ENCODE assay signal across 9 mouse cellular contexts in the genomic region with DNA sequence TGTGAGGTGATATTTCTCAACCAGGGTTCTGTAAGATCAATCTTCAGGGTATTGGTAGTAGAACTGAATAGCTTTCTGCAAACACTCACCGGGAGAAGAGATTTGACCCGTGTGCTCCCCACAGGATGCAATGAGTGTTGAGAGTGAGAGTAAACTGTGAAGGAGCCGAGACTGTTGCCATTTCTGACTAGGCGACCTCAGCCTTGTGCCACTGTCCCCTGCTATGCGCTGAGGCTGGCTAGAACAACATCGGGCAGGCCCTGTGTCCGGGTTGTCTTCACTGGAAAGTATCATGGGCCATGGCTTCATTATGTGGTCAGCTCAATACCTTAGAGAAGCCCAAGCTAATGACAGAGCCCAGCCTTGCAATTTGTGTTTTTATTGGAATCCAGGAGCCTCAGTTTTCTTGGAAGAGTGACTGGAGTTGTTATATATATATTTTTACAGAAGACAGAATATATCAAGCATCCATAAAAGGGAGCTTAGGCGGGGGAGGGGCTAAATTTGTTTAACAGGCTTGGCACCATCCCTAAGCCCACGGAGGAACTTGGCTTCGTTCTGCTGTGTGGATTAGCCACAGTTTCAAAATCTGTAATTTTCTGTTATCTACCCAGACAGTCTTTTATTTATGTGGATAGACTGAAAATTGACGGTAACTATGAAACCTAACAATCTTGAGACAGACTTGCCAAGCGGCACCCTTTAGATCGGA. TPM values are rescaled to one million over a fixed set of nuclear protein-coding genes. Genes with fewer than 3 reads are reported as not detected.
DNase-seq lines count a peak whose midpoint lies in the region; ATAC-seq lines count a peak whose summit lies in the region.
"Had no signal": no experiment of that assay in that cellular context is flagged by ENCODE, and none has a peak within 500 bp of the region (broad histone marks: within the 10 kb centered on the region; RNA-seq: fewer than 3 reads in every experiment).

No protein-coding gene starts in this region.

- H3K36me3 ChIP-seq in liver, embryonic 11.5 days (ENCODE audit: control insufficient read depth, insufficient read depth, low read length), result no peaks in the 10 kb centered on the region

- peak; percentile 79 for DNase-seq in heart, adult 11 months
- DNase-seq in heart, adult 8-10 months (ENCODE audit: low spot score), result no peak
- DNase-seq in liver, embryonic 11.5 days (ENCODE audit: low spot score), result no peak
- DNase-seq in liver, result no peak
- peak; percentile 38 for DNase-seq in brain, adult 2 months (ENCODE audit: low read depth, low spot score)
- no peak for DNase-seq in layer of hippocampus, postnatal 14 days (ENCODE audit: low spot score in 2 of 2)
- DNase-seq in ovary, postnatal 10 days (ENCODE audit: low spot score), result no peak
- DNase-seq: adrenal gland, adult 8-10 months had no signal

- peaks cover 7% of the 10 kb centered on the region; the same call in 1 of the 2 replicates for H3K27me3 ChIP-seq in liver, embryonic 11.5 days (replicated peaks; ENCODE audit: control insufficient read depth, insufficient read depth, low read length)

- H3K9me3 ChIP-seq in liver, embryonic 11.5 days (ENCODE audit: control insufficient read depth, low read length), result no peaks in the 10 kb centered on the region

- no peak overlapping the region for H3K9ac ChIP-seq in liver, embryonic 11.5 days (ENCODE audit: low read depth, low read length)

- H3K4me3 ChIP-seq in liver, embryonic 11.5 days (ENCODE audit: low read depth, low read length), result no peak overlapping the region

- no peak for ATAC-seq in liver, embryonic 11.5 days (replicated peaks; ENCODE audit: low FRiP score)
- peak; percentile 42 for ATAC-seq in megakaryocyte, adult 5-6 weeks (ENCODE audit: poor library complexity, severe bottlenecking)

- H3K4me1 ChIP-seq in liver, embryonic 11.5 days (replicated peaks; ENCODE audit: control insufficient read depth, insufficient read depth, low read length), result peaks cover 3% of the 10 kb centered on the region; the same call in 1 of the 2 replicates

- 27% methylated on average over 13 of the region's 13 CpGs for WGBS in liver, embryonic 11.5 days

- H3K4me2 ChIP-seq in liver, embryonic 11.5 days, result peak overlapping the region; percentile 33; the same call in 1 of the 2 replicates

- no peak overlapping the region for H3K27ac ChIP-seq in liver, embryonic 11.5 days (ENCODE audit: low read depth, low read length)

RNA-seq across cellular contexts. Expression of a gene that starts 18.0 kb away (rescaled TPM):
- total RNA-seq in heart, adult 8-10 months (2022), result 1 to 10 TPM; 6.3 to 6.9 (median 6.6) TPM
- polyA plus RNA-seq in liver, embryonic 11.5 days (2014; fragmentation: Nextera tagmentation; extraction: Ambion mirVana), result 31.1 and 34.5 TPM in 2 replicates
- total RNA-seq in megakaryocyte, adult 5-6 weeks (2015), result 67.8 and 74.8 TPM in 2 replicates
- total RNA-seq in megakaryocyte, adult 5-6 weeks (2017), result 33.7 and 43.9 TPM in 2 replicates
- total RNA-seq in layer of hippocampus, postnatal 14 days (2021), result 10 to 100 TPM; 13.7 to 14.3 TPM

Comparison
In these comparisons a context has a peak if more than half of its experiments do, and no peak if none do; other contexts are left out.
1. DNase-seq: peak in heart, adult 11 months (single experiment) and brain, adult 2 months (single experiment); none in heart, adult 8-10 months (single experiment), liver, embryonic 11.5 days (single experiment), liver (single experiment), layer of hippocampus, postnatal 14 days (0 of 2) and ovary, postnatal 10 days (single experiment).